Mouse (Mus musculus): ENCODE results near the gene Hrh1.

Gene Hrh1

DNA sequence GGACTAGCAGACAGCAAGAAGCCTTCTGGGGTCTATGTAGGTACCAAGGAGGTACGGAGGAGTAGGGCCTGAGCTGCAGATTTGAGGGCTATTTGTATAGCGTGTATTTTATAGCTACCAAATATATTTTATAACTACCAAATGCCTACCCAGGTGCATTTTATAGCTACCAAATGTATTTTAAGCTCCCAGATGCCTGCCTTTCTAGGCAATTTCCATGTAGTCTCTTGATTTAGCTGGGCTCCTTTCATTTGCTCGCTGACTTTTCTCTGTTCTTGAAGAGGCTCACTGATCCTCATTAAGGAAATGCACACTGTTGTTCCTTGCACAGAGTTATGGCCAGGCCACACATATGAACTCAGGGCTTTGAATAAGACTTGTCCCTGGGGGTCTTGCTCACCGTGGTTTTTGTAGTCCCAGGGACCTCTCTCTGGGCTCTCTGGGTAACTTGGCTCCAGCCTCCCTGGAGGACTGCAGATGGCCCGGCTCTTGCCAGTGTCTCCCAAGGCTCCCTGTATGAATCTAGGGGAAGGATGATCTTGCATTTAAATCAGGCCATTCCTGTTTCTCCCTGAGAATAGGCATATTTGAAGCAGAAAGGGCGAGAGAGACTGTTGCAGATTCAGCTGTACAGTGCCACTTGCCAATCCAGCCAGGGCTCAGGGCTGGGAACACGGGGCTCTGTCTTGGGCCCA is 7.2 kb downstream of the Hrh1 start:
- ATAC-seq (ENCODE audit: insufficient number of reproducible peaks, low FRiP score, low TSS enrichment), result no peak; the same call in 1 of the 2 replicates

DNA sequence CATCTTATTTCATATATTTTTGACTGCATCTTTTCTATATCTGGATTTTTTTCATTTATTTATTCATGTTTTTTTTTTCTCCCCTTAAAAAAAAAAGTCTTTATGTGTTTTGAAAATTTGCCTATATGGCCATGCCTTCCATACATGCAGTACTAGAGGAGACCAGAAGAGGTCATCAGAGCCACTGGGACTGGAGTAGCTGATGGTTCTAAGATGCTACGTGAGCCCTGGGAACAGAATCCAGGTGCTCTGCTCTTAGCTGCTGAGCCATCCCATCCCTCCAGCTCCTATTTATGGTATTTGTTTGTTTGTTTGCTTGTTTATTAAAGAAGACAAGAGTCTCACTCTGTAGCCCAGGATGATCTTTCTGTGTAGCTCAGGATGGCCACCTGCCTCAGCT is 8.9 kb downstream of the Hrh1 start:
- no peak for ATAC-seq (ENCODE audit: insufficient number of reproducible peaks, low FRiP score, low TSS enrichment)

DNA sequence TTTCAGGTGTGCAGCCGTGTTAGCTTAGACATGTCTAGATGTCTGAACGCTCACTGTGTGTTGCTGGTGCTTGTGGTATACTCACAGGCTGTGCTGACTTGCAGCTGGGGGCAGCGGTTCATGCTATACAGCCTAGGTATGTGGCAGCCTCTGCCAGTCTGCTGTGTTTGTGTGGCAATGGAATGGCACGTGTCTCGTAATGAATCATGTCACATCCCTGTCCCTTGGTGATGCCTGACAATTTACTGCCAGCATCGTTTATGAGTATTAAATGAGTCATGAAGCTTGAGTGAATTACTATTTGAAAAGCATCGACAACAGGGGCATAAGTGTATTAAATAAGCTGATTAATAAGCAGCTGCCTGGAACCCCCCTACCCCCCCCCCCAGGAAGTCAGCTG is 9.3 kb downstream of the Hrh1 start:
- ATAC-seq (ENCODE audit: insufficient number of reproducible peaks, low FRiP score, low TSS enrichment), result no peak

DNA sequence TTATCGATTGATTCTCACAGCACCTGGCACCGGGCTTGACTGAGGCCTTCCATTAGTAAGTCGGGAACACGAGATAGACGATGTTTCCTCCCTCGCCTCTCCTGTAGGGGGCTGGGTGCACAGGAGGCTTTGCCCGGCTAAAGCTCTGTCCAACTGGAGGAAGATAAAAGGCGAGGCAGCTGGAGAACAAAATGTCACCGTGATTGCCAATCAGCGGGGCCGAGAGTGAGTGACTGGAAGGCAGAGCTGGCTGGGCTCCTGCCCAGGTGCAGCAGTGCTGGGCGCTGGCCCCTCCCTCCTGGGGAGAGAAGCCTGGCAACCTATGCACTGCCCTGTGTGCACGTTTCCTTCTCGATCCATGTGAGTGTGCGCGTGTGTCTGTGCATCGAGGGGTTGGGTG is 10.5 kb downstream of the Hrh1 start:
- no peak for ATAC-seq (ENCODE audit: insufficient number of reproducible peaks, low FRiP score, low TSS enrichment)

DNA sequence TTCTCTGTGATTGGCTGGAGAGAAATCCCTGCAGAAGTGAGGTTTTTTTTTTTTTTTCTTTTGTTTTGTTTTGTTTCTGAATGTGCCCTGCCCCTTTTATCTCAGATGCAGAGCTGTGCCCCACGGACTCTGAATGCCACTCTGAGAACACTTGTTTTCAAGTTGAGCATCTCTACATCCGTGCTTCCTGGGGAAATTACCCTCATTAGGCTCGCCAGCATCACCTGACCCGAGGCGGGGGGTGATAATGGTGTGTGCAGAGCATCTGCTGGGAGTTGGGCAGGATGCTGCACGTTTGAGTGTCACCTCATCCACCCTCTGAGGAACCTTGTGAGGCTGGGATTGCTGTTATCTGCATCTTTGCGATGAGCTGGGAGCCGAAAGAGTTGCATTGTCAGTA is 14.2 kb downstream of the Hrh1 start:
- no peak for ATAC-seq (ENCODE audit: insufficient number of reproducible peaks, low FRiP score, low TSS enrichment)

DNA sequence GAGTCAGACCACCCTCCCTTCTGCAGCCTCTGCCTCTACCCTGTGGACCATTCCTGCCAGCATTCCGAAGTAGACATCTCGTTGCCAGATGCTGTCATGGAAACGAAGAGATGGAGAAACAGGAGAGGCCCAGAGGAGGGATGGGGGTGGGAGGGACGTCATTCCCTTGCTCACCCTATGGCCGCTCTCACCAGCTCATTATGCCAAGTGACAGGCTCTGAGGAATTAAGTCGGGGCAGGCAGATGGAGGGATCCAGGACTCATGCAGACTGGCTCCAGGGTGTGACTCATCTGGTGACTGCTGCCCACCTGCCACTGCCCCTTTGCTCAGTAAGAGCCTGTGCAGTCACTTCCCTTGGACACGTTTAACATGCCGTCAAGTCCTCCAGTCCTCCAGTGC is 16.8 kb downstream of the Hrh1 start:
- ATAC-seq (ENCODE audit: insufficient number of reproducible peaks, low FRiP score, low TSS enrichment), result no peak

DNA sequence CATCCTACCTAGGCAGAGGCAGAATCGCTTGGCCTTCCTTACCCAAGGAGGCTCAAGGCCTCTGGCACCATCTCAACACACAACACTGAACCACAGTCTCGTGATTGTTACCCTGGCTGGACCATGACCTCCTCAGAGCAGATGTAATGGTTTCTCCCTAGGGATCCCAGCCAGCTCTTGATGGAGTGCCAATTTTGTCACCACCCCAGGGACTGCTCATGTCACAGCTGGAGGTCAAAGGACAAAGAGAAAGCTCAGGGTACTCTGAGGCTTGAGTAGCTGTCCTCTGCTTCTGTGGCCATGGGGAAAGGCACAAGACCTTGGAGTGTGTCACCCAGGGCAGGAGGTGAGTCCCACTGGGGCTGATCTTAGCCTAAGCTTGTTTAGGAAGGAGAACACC is 20.3 kb downstream of the Hrh1 start:
- no peak for ATAC-seq (ENCODE audit: insufficient number of reproducible peaks, low FRiP score, low TSS enrichment)

DNA sequence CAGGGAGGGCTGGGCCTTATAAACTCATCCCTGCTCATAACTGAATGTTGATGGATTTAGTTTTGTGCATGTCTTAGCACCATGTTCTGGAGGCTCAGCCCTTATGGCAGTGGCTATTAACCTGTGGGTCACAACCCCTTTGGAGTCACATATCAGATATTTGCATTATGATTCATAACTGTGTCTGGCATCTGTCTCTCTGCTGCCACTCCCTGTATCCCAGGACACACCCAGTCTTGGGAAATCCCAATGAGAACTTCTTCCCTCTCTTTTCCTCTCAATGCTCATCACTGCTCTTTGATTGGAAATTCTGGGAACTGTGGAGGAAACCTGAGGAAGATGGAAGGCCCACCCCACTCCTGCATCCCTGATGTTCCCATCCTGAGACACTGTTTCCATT is 23.3 kb downstream of the Hrh1 start:
- no peak for ATAC-seq (ENCODE audit: insufficient number of reproducible peaks, low FRiP score, low TSS enrichment)

DNA sequence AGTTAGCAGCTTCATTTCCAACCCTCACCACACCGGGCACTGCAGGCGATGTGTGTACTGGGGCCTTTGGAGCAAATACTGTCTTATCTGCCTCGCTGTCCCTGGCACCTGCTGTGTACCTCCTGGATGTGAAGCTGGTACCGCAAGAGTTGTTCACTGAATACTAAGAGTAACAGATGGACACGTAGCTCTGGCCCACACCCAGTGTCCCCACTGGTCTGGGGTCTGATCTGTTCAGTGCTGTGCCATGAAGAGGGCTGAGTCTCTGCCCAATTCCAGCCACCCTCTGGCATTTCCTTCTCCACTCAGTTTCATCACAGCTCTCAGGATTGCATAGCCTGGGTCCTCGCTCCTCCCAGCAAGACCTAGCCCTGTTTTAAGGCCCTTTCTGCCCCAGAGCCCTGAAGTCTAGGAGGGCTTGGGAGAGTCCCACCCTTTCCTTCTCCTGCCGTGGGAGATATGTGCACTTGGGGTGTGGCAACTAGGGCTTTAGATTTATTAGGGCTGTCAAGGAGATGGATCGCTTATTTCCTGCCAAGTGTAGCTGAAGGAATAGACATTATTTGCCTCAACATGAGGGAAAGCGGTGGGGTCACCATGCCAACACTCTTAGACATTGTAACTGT is 25.4 kb downstream of the Hrh1 start:
- ATAC-seq (ENCODE audit: insufficient number of reproducible peaks, low FRiP score, low TSS enrichment), result no peak

DNA sequence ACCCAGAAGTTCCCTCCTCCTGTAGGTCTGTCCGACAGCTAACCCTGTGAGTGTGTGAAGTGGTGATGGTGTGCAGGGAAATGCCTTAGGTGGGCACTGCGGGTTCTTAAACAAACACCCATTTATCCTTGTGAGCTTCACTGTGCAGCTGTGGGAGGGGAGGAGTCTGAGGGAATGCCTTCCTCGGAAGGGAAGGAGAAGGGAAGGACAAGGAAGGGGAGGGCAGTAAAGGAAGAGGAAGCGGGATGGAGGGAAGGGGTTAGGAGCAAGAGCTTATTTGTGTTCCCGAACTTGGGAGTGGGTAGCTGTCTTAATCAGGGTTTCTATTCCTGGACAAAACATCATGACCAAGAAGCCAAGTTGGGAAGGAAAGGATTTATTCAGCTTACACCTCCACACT is 27.6 kb downstream of the Hrh1 start:
- ATAC-seq (ENCODE audit: insufficient number of reproducible peaks, low FRiP score, low TSS enrichment), result no peak

DNA sequence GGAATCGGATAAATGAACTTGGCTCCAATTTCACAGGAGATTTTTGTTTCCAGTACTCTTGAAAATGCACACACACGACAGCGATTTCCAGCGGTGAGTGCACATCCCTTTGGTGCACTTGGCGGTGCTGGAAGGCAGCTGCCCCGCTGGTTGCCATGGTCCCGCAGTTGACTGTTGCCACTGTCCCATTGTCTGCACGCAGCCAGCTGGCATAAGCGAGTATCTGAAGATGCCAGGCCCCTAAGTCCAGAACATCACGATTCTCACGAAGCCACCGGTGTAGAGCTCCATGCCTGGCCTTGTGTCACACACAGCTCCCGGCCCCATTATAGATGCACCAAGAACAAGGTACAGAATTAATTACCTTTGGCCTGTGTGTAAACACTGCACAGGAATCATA is 29.9 kb downstream of the Hrh1 start:
- ATAC-seq (ENCODE audit: insufficient number of reproducible peaks, low FRiP score, low TSS enrichment), result no peak

DNA sequence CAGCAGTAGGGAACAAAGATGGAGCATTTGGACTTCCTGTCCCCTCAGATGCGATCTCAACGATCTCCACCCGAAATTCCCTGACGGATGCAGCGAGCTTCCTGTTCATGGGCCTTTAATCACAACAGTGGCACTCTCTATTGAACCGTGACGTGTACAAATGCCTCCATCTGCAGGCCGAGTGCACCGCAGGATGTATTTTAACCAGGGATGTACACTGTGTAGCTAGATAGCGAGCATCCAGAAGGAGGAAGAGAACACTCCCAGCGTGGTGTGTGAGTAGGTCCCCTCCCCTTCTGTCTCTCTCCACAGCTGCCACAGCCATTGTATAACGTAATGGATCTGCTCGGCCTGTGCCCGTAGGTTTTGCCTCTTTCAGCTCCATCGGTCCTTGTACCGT is 31.1 kb downstream of the Hrh1 start:
- ATAC-seq (ENCODE audit: insufficient number of reproducible peaks, low FRiP score, low TSS enrichment), result no peak

DNA sequence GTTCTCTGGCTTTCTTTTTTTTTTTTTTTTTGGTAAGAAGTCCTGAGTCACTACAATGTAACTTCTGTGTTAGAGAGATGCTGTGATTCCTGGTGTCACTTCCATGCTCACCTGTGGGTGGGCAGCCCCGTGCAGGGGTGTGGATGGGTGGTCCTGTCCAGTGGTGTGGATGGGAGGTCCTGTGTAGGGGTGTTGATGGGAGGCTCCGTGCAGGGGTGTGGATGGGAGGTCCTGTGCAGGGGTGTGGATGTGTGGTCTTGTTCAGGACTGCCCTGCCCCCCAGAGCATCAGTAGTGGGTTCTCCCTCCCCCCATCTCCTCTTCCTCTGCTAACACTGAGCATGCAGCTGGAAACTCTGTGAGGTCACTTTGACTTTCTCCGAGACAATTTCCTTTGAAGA is 34.9 kb downstream of the Hrh1 start:
- no peak for ATAC-seq (ENCODE audit: insufficient number of reproducible peaks, low FRiP score, low TSS enrichment)

DNA sequence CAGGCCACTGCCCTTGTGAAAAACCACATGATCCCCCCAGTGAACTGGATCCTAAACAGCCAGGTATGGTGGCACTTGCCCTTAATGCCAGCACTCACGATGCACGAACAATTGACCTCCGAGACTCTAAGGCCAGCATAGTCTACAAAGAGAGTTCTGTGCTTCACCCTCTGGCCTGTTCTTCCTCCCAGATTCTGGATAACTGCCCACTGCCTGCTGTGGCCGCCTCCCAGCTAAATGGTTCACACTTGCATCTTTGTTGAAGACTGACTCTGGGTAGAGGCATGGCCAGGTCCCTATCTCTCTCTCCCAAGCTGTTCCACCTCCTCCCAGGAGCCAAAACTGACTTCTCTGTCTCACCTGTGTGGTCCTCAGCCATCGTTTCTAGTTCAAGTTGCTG is 36.8 kb downstream of the Hrh1 start:
- no peak for ATAC-seq (ENCODE audit: insufficient number of reproducible peaks, low FRiP score, low TSS enrichment)

DNA sequence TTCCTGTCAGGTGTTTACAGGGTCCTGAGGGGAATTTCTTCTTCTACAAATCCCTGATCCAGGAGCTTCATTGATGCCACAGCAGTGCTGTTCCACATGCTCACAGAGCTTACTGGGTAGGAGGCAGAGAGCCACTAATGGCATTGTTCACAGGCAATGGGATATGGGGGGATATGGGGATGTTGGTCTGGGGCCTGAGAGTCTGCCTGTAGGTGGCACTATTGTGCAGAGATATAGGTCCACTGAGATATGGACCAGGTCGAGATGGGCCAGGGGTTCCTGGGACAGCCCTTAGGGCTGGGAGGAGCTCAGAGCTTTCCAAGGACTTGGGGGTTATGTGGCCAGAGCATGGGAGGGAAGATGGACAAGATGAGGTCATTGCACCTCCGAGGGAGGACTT is 42.6 kb downstream of the Hrh1 start:
- no peak for ATAC-seq (ENCODE audit: insufficient number of reproducible peaks, low FRiP score, low TSS enrichment)

DNA sequence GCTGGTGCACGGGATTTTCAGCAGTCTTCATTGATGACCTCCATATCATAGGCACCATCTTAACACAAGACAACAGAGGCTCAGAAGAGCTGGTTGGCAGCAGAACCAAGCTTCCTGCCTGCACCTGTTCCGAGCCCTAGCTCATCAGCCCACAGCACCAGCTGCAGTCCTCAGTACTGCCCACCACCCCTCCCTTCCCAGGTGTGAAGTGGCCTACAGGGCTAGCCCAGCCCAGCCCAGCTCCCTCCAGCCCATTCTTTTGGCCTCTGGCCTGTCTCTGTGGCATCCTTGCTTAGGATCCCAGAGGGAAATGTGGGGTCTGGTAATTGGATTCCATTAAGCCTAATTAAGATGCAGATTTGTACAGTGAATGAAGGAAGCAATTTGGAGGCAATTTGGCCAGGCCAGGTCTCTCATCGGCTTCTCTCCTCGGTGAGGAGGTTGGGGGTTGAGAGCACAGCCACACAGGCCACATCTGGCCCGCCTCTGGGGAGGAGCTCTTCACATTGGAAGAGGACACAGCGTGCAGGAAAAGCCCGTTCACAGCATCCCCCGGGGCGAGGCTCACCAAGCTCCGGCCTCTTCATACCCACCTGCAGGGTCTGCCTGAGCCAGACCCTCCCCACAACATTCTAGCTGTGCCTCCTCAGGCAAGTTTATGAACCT is 43.2 kb downstream of the Hrh1 start:
- no peak for ATAC-seq (ENCODE audit: insufficient number of reproducible peaks, low FRiP score, low TSS enrichment)

DNA sequence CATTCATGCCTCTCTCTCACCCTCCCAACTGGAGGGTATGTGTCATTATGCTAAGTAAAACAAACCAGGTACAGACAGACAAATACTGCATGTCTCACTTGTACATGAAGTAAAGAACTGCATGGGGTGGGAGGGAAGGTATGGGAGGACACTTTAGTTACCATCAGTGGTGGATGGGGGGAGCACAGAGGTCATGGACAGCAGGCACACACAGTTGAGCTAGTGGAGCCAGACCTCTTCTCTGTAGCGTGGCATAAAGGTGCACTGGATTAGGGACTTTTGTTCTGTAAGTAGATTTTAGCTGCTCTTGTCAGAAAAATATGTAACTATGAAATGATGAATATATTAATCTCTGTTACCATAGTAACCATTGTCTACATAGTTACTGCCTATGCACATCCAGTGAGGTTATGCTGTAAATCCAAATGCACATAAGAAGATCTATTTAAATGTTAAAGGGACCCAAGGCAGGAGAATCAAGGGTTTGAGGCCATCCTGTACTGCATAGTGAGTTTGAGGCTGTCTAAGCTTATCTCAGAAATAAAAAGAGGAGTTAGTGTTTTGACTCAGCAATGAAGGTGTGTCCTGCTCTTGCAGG is 46.6 kb downstream of the Hrh1 start:
- ATAC-seq (ENCODE audit: insufficient number of reproducible peaks, low FRiP score, low TSS enrichment), result no peak

DNA sequence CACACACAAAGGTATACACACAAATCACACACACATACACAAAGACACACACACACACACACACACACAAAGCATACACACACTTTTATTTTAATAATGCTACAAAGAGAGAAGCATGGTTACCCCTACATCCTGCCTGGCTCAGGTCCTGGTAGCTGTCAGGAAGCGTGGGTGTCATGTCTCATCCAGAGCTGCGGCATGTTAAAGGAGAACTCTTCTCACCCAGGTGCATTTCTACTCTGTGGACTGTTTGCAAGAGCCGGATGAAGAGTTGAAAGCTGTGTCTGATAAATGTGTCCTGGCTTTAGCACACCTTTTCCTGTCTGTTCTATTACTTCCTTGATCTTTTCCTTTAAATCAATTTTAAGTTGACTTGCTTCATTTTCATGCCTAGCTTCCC is 47.2 kb downstream of the Hrh1 start:
- no peak for ATAC-seq (ENCODE audit: insufficient number of reproducible peaks, low FRiP score, low TSS enrichment)

DNA sequence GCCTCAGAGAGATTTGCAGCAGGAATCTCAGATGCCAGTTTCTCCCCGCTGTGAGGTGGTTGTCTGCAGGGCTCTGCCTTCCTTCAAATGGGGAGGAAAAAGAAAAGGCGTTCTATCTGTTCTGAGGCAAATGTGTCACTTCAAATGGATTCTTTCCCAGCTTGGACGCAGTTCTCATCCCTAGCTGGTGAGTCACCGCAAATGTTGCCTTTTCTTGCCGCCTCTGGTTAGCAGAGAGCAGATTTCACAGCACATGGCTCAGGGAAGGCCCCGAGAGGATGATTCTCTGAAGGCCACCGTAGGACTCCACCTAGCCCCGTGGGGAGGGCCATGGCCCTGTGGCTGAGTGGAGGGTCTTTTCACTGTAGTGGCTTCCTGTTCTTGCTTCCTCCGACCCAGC is 51.2 kb downstream of the Hrh1 start:
- ATAC-seq (ENCODE audit: insufficient number of reproducible peaks, low FRiP score, low TSS enrichment), result no peak

DNA sequence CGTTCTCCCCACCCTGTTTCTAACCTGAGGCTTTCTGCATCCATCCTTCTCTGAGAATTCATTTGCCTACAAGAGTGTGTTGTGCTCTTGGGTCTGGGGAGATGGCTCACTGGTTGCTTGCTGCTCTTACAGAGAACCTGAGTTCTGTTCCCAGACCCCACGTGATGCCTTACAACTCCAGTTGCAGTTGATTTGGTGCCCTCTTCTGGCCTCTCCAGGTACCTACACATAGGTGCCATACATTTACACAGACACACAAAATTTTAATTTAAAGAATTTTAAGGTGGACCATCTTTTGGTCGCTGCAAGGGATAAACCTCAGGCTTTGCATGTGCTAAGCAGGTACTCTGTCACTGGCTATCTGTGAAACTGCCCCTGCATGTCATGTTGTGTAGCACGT is 57.5 kb downstream of the Hrh1 start:
- no peak for ATAC-seq (ENCODE audit: insufficient number of reproducible peaks, low FRiP score, low TSS enrichment)

DNA sequence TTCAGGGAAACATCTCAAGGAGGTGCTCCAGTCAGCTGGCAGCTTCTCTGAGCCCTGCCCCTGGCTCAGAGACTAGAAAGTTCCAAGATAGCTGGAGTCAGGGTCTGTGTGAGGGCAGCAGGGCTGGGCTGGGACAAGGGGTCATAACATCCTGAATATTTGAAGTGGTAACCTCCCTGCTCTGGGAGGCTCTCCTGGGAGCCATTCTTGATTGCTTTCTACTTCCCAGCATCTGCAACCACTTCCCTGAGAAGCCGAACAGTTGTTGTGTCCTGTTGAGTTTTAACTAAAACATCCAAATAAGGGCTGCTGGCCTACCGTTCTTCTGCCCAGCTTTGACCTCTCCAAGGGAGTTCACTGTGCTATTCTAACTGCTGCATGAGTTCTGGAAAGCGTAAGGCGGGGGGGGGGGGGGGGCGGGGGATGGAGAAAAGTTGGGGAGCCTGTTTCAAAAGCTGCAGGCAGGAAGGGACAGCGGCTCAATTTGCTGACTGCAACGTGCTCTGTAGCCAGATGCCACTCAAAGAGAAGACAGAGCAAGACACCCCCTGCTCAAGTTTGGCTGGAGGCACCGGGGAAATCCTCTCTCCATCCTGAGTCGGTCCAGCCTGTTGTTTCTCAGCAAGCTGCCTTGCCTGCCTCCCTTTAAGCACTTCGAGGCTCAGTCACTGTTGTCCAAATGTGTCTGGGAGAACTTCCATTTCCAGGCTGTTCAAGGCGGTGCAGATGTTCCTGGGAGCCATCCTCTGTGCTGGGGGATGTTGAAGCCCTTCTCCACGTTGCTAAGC is 58.7 kb downstream of the Hrh1 start:
- no peak for ATAC-seq (ENCODE audit: insufficient number of reproducible peaks, low FRiP score, low TSS enrichment)
